Mouse (Mus musculus): ENCODE measurements around the gene Gjb4. TPM values are rescaled to one million over a fixed set of nuclear protein-coding genes. Genes with fewer than 3 reads are reported as not detected.
A peak's percentile ranks its signal among the peaks of the same experiment; 100 is the strongest.

The Gjb4 gene
- polyA plus RNA-seq, 1 experiment from 2014 or later = not detected

DNA sequence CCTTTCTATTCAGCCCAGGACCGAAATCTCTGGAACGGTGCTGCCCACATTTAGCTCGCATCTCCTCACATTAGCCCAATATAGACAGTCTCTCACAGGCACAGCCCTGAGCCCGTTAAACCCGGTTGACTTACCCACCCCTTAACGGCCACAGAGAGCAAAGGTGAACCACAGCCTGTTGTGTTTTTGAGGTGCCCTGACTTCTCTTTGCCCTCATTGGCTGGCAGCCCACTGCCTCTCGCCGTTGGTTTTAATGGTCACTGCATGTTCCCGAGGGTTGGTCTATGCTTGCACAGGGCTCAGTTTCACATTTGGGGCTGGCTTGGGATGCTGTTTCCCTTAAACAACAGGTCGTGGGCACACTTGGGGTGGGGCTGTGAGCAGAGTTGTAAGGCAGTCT, 29.6 kb downstream of the Gjb4 start:
- ATAC-seq (ENCODE audit: low FRiP score, low read depth) = peak; percentile 16; the same call in 1 of the 2 replicates
- H3K9me3 ChIP-seq = no peaks in the 10 kb centered on the region
- peaks cover 5% of the 10 kb centered on the region; the same call in 1 of the 2 replicates for H3K27me3 ChIP-seq
- no peaks in the 10 kb centered on the region for H3K4me1 ChIP-seq (replicated peaks)
- no peak overlapping the region for H3K27ac ChIP-seq (replicated peaks)
- 78% methylated on average over 10 of the region's 10 CpGs for WGBS
- H3K4me2 ChIP-seq = no peak overlapping the region
- no peak overlapping the region for H3K4me3 ChIP-seq
- no peak overlapping the region for H3K9ac ChIP-seq
- no peaks in the 10 kb centered on the region for H3K36me3 ChIP-seq

DNA sequence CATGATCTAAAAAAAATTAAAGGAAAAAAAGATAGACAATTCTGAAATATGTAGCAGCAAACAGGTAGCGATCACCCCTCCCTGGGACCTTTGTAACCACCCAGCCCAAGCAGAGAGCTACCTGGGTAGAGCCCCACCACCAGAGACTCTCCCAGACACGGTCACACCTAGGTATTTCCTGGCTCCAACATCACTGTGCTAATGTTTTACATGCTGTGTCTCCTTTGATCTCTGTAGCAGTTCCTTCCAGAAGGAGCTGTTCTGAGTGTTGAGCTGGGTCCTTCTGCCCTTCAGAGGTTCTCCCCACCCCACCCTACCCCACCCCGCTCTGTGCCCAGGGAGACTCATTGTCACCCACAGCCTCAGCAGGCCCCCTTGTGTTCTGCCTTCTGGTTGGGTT, 30.2 kb downstream of the Gjb4 start:
- Histone ChIP-seq H3K4me1 (replicated peaks) (no peaks in the 10 kb centered on the region), H3K4me3 (no peak overlapping the region), H3K27me3 (peaks cover 5% of the 10 kb centered on the region; the same call in 1 of the 2 replicates), H3K4me2 (no peak overlapping the region), H3K9me3 (no peaks in the 10 kb centered on the region), H3K9ac (no peak overlapping the region), H3K36me3 (no peaks in the 10 kb centered on the region), H3K27ac (replicated peaks) (no peak overlapping the region)
- WGBS = 82% methylated on average over 3 of the region's 3 CpGs
- no peak for ATAC-seq (ENCODE audit: low FRiP score, low read depth)

DNA sequence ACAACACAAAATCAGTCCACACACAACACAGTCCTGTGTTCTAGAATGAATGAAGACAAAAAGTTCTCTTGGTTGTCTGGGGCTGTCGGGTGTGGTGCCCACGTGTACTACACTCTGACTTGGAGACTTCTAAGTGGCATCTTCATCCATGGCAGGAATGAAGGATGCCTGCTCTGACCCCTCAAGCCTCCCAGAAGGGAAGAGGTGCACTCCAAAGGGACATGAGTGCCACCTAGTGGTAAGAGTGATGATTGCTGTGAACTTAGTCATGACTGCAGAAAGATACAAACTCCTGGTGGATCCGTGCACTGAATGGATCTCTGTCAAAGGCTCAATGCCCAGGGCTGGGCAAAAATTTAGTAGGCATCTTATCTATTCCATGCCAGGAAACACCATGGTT, 34.3 kb downstream of the Gjb4 start:
- Histone ChIP-seq H3K27ac (replicated peaks) (no peak overlapping the region), H3K9me3 (no peaks in the 10 kb centered on the region), H3K36me3 (no peaks in the 10 kb centered on the region), H3K9ac (no peak overlapping the region), H3K27me3 (no peaks in the 10 kb centered on the region), H3K4me3 (no peak overlapping the region), H3K4me1 (replicated peaks) (no peaks in the 10 kb centered on the region), H3K4me2 (no peak overlapping the region)
- ATAC-seq (ENCODE audit: low FRiP score, low read depth) = peak; percentile 45; the same call in 1 of the 2 replicates
- 7% methylated on average over 3 of the region's 3 CpGs for WGBS

DNA sequence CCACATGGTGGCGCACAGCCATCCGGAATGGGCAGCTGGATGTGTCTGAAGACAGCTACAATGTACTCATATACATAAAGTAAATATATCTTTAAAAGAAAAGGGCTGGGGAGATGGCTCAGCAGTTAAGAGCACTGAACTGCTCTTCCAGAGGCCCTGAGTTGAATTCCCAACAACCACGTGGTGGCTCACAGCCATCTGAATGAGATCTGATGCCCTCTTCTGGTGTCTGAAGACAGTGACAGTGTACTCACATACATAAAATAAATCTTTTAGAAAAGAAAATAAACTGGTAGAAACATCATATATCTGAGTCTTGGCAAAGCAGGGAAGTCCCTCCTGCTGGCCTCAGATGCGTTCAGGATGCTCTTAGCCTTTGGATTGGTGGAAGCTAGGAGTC, 36.7 kb downstream of the Gjb4 start:
- Histone ChIP-seq H3K36me3 (no peaks in the 10 kb centered on the region), H3K4me2 (no peak overlapping the region), H3K9me3 (no peaks in the 10 kb centered on the region), H3K9ac (no peak overlapping the region), H3K27me3 (0 out of 2 replicates have a peak, but pooled peaks cover 5% of the 10 kb centered on the region), H3K4me3 (no peak overlapping the region), H3K4me1 (replicated peaks) (peaks cover 16% of the 10 kb centered on the region), H3K27ac (replicated peaks) (no peak overlapping the region)
- no peak for ATAC-seq (ENCODE audit: low FRiP score, low read depth)
- 63% methylated on average over 4 of the region's 4 CpGs for WGBS

DNA sequence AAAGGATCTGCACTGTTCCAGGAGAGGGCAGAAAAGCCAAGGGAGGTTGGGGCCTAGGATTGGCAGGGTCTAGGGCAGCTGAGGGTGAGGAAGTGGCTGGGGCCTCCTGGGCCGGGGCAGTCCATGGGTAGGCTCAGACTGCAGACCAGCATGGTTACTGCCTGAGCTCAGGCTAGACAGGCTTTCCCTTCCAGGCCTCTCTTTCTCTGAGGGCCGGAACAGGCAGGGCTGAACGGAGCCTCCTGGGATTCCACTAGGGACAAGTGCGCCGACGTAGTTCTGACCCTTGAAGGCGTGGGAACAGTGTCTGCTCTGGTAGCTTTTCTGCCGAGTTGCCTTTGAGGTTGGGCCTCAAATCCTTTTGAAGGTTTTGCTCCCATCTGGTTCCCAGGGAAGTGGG, 38.1 kb downstream of the Gjb4 start:
- Histone ChIP-seq H3K4me1 (replicated peaks) (peaks cover 16% of the 10 kb centered on the region), H3K27me3 (0 out of 2 replicates have a peak, but pooled peaks cover 5% of the 10 kb centered on the region), H3K4me3 (no peak overlapping the region), H3K27ac (replicated peaks) (no peak overlapping the region), H3K9ac (no peak overlapping the region), H3K4me2 (no peak overlapping the region), H3K9me3 (no peaks in the 10 kb centered on the region), H3K36me3 (no peaks in the 10 kb centered on the region)
- ATAC-seq (ENCODE audit: low FRiP score, low read depth) = no peak
- 88% methylated on average over 8 of the region's 8 CpGs for WGBS

DNA sequence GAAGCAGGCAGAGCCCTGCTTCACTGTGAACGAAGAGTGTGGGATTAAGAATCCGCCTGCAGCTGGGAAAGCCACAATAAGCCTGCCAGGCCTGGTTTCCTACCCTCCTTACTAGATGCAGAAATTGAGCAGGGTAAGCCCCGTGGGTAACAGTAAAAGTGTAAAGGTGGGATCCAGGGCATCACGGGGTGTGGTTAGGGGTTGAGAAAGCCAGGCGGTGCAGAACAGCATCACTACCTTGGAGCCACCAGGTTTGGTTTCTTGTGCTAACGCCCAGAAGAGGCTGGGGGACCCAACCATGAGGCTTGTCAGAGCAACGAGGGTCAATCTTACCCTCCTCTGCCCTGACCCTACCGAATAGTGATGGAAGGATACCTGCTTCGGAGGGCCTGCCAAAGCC, 39.3 kb downstream of the Gjb4 start:
- 0 out of 2 replicates have a peak, but pooled peaks cover 5% of the 10 kb centered on the region for H3K27me3 ChIP-seq
- no peaks in the 10 kb centered on the region for H3K9me3 ChIP-seq
- no peak overlapping the region for H3K27ac ChIP-seq (replicated peaks)
- peak overlapping the region; percentile 58; the same call in 1 of the 2 replicates for H3K4me3 ChIP-seq
- H3K9ac ChIP-seq = no peak overlapping the region
- H3K4me2 ChIP-seq = peak overlapping the region; percentile 94
- peaks cover 16% of the 10 kb centered on the region for H3K4me1 ChIP-seq (replicated peaks)
- no peak for ATAC-seq (ENCODE audit: low FRiP score, low read depth)
- no peaks in the 10 kb centered on the region for H3K36me3 ChIP-seq
- WGBS = 50% methylated on average over 9 of the region's 9 CpGs

- WGBS = under 1% methylated on average over 25 of the region's 25 CpGs
- H3K4me3 ChIP-seq = peak within 1 kb of the TSS; percentile 58
- peaks cover 16% of the 10 kb centered on the region for H3K4me1 ChIP-seq (replicated peaks)
- 0 out of 2 replicates have a peak within 1 kb of the TSS, but pooled peaks have one; percentile 36 for H3K27ac ChIP-seq (replicated peaks)
- no peaks in the 10 kb centered on the region for H3K36me3 ChIP-seq
- peak; percentile 87 for ATAC-seq (ENCODE audit: low FRiP score, low read depth)
- H3K27me3 ChIP-seq = 0 out of 2 replicates have a peak, but pooled peaks cover 5% of the 10 kb centered on the region
- H3K4me2 ChIP-seq = peak within 1 kb of the TSS; percentile 94
- H3K9me3 ChIP-seq = no peaks in the 10 kb centered on the region
- peak within 1 kb of the TSS; percentile 62 for H3K9ac ChIP-seq
Measured at GRCm38 (mm10) chr4:127313861-127314260, 40.0 kb downstream of the Gjb4 start, which contains the start of gene Gja4. TSS of gene Gja4 (minus strand) at chr4:127314039.

DNA sequence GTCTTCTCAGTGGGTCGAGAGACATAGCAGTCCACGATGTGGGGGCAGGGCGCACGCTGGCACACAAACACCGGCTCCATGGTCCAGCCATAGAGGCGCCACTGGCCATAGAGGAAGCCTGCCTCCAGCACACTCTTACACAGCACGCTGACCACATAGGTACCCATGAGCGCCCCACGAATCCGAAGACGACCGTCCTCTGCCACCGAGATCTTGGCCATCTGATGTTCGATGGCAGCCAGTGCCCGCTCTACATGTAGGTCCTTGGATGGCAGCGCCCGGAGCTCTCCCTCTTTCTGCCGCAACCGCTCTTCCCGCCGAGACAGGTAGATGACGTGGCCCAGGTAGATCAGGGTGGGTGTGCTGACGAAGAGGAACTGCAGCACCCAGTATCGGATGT, 41.5 kb downstream of the Gjb4 start:
- no peaks in the 10 kb centered on the region for H3K9me3 ChIP-seq
- ATAC-seq (ENCODE audit: low FRiP score, low read depth) = no peak
- H3K4me2 ChIP-seq = peak overlapping the region; percentile 94
- H3K27me3 ChIP-seq = 0 out of 2 replicates have a peak, but pooled peaks cover 5% of the 10 kb centered on the region
- peaks cover 16% of the 10 kb centered on the region for H3K4me1 ChIP-seq (replicated peaks)
- WGBS = 69% methylated on average over 24 of the region's 24 CpGs
- H3K27ac ChIP-seq (replicated peaks) = no peak overlapping the region
- H3K4me3 ChIP-seq = no peak overlapping the region
- no peak overlapping the region for H3K9ac ChIP-seq
- no peaks in the 10 kb centered on the region for H3K36me3 ChIP-seq

DNA sequence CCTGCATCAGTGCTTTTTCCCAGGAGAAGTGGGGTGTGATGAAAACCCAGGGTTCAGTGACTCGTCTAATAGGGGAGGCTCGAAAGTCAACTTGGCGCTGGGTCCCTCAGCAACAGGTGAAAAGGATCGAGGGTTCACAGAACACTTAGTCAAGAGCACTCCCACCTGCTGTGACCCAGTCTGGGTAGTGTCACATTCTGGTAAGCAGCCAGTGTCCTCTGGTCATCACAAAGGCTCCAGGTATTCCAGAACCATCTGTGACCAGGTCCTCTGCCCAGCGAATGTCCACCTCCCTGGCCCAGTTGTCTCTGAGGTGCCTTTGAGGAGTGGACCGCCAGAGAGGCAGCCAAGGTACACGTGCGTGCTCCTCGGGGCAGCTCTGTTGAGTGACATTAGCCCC, 42.3 kb downstream of the Gjb4 start:
- WGBS = 49% methylated on average over 9 of the region's 9 CpGs
- H3K9ac ChIP-seq = no peak overlapping the region
- no peaks in the 10 kb centered on the region for H3K9me3 ChIP-seq
- no peak overlapping the region for H3K4me3 ChIP-seq
- H3K4me2 ChIP-seq = peak overlapping the region; percentile 94; the same call in 1 of the 2 replicates
- 0 out of 2 replicates have a peak, but pooled peaks cover 5% of the 10 kb centered on the region for H3K27me3 ChIP-seq
- H3K4me1 ChIP-seq (replicated peaks) = peaks cover 16% of the 10 kb centered on the region
- no peaks in the 10 kb centered on the region for H3K36me3 ChIP-seq
- no peak for ATAC-seq (ENCODE audit: low FRiP score, low read depth)
- H3K27ac ChIP-seq (replicated peaks) = no peak overlapping the region

GRCm38 (mm10) chr4:127306915-127307314, 47.0 kb downstream of the Gjb4 start:
- Histone ChIP-seq H3K36me3 (no peaks in the 10 kb centered on the region), H3K9ac (no peak overlapping the region), H3K27me3 (no peaks in the 10 kb centered on the region), H3K4me2 (no peak overlapping the region), H3K4me1 (replicated peaks) (no peaks in the 10 kb centered on the region), H3K4me3 (no peak overlapping the region), H3K9me3 (no peaks in the 10 kb centered on the region), H3K27ac (replicated peaks) (no peak overlapping the region)
- no peak for ATAC-seq (ENCODE audit: low FRiP score, low read depth)
- WGBS = 72% methylated on average over 2 of the region's 2 CpGs

DNA sequence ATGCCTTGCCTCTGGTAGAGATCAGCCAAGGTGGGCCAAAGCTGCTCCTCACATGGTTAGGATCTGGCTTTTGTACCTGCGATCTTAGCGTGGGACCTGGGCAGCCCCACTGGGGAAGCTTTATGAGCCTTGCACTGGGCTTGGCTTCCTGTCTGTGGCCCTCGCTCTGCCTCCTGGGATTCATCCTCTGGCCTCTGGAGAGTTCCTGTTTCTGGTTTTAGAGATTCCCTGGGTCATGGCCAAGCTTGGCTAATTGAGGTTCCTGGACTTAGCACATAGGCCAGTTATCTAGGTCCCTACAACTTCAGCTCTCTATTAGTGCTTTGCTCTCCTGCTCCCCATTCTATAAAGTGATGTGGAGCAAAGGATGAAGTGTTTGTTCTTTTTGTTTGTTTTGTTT, 50.1 kb downstream of the Gjb4 start:
- WGBS = 91% methylated on average over 3 of the region's 3 CpGs
- no peaks in the 10 kb centered on the region for H3K27me3 ChIP-seq
- no peaks in the 10 kb centered on the region for H3K4me1 ChIP-seq (replicated peaks)
- ATAC-seq (ENCODE audit: low FRiP score, low read depth) = no peak
- H3K27ac ChIP-seq (replicated peaks) = no peak overlapping the region
- H3K4me3 ChIP-seq = no peak overlapping the region
- no peak overlapping the region for H3K9ac ChIP-seq
- H3K4me2 ChIP-seq = no peak overlapping the region
- no peaks in the 10 kb centered on the region for H3K36me3 ChIP-seq
- H3K9me3 ChIP-seq = no peaks in the 10 kb centered on the region
